Mouse (Mus musculus) midbrain, embryonic 14.5 days (tissue): ENCODE measurements around the gene Mms19. TPM values are rescaled to one million over a fixed set of nuclear protein-coding genes. Genes with fewer than 3 reads are reported as not detected.

Experiments used
- polyA plus RNA-seq: library from polyadenylated mRNA; unstranded; fragments of >200 nt; fragmentation: Nextera tagmentation; extraction: Ambion mirVana; gene quantifications from 2 replicates; pipeline ENCODE4 v1.2.1, GENCODE M21; 2014

The Mms19 gene
- polyA plus RNA-seq, 1 experiment from 2014 or later: 30.4 TPM

Other genes starting within 250 kb of the Mms19 start
- 20.6 and 27.9 TPM in 2 replicates for gene Slit1, start 237.5 kb downstream of the Mms19 start, polyA plus RNA-seq
- gene Arhgap19, start 179.1 kb downstream of the Mms19 start, polyA plus RNA-seq: 4.7 and 8.5 TPM in 2 replicates
- 30.6 and 32.7 TPM in 2 replicates for gene Frat1, start 151.2 kb downstream of the Mms19 start, polyA plus RNA-seq
- 5.6 and 7.3 TPM in 2 replicates for gene Frat2, start 133.0 kb downstream of the Mms19 start, polyA plus RNA-seq
- gene Rrp12, start 85.0 kb downstream of the Mms19 start, polyA plus RNA-seq: 12.5 TPM in 2 replicates
- gene Pgam1, start 69.2 kb downstream of the Mms19 start, polyA plus RNA-seq: 451 and 465 TPM in 2 replicates
- gene Exosc1, start 47.7 kb downstream of the Mms19 start, polyA plus RNA-seq: 56.4 and 57.4 TPM in 2 replicates
- gene Zdhhc16, start 47.7 kb downstream of the Mms19 start, polyA plus RNA-seq: 72.3 and 72.8 TPM in 2 replicates
- 6.3 and 6.9 TPM in 2 replicates for gene Ubtd1, start 606 bp upstream of the Mms19 start, polyA plus RNA-seq
- 0.45 and 1.00 TPM in 2 replicates for gene Ankrd2, start 54.8 kb upstream of the Mms19 start, polyA plus RNA-seq
- gene Hoga1, start 64.5 kb upstream of the Mms19 start, polyA plus RNA-seq: 0.94 and 1.3 TPM in 2 replicates
- gene 4933411K16Rik, start 71.1 kb upstream of the Mms19 start, polyA plus RNA-seq: not detected in 2 replicates
- gene Morn4, start 105.2 kb upstream of the Mms19 start, polyA plus RNA-seq: 144 and 145 TPM in 2 replicates
- 33.1 and 40.8 TPM in 2 replicates for gene Pi4k2a, start 109.3 kb upstream of the Mms19 start, polyA plus RNA-seq
- gene Avpi1, start 147.9 kb upstream of the Mms19 start, polyA plus RNA-seq: 5.8 and 6.0 TPM in 2 replicates
- gene Marveld1, start 166.2 kb upstream of the Mms19 start, polyA plus RNA-seq: 1.5 and 1.8 TPM in 2 replicates
- gene Zfyve27, start 182.8 kb upstream of the Mms19 start, polyA plus RNA-seq: 35.5 and 46.2 TPM in 2 replicates
- 0.68 and 0.82 TPM in 2 replicates for gene Sfrp5, start 221.1 kb upstream of the Mms19 start, polyA plus RNA-seq